Mouse (Mus musculus) neural tube, embryonic 13.5 days (tissue): ENCODE measurements at regions not wholly inside any gene's neighbourhood (a gene's known extent, or its start where the extent isn't known, plus 50 kb on each side); places are given as distances from the start of the nearest gene placed in this dataset.

Experiments used
- ATAC-seq: fragments of 200-750 bp; cut with Nextera tagmentation; 2 replicates; pipeline ENCODE4 v1.8.0; 2017; ENCODE audit warnings: low read depth, mild to moderate bottlenecking, moderate TSS enrichment, moderate library complexity
- H3K27ac ChIP-seq: fragments of 300-500 bp; sonication (generic); replicated peaks from 2 replicates; pipeline ENCODE4 v1.5.1; 2015; ENCODE audit warnings: moderate library complexity, mild to moderate bottlenecking, inconsistent platforms
- H3K27me3 ChIP-seq: fragments of 300-500 bp; sonication (generic); 2 replicates; pipeline ENCODE4 v1.6.1; 2015; ENCODE audit warnings: mild to moderate bottlenecking, inconsistent platforms
- H3K36me3 ChIP-seq: fragments of 300-500 bp; sonication (generic); 2 replicates; pipeline ENCODE4 v1.6.1; 2015; ENCODE audit warnings: mild to moderate bottlenecking, inconsistent platforms
- H3K4me1 ChIP-seq: fragments of 300-500 bp; sonication (generic); replicated peaks from 2 replicates; pipeline ENCODE4 v1.6.1; 2015; ENCODE audit warnings: inconsistent platforms
- H3K4me2 ChIP-seq: fragments of 300-500 bp; sonication (generic); 2 replicates; pipeline ENCODE4 v1.6.1; 2015; ENCODE audit warnings: inconsistent platforms, mild to moderate bottlenecking, moderate library complexity
- H3K4me3 ChIP-seq: fragments of 300-500 bp; sonication (generic); 2 replicates; pipeline ENCODE4 v1.5.1; 2015; ENCODE audit warnings: mild to moderate bottlenecking, inconsistent platforms
- H3K9ac ChIP-seq: fragments of 300-500 bp; sonication (generic); 2 replicates; pipeline ENCODE4 v1.6.1; 2015; ENCODE audit warnings: moderate library complexity, mild to moderate bottlenecking, inconsistent platforms
- H3K9me3 ChIP-seq: fragments of 300-500 bp; sonication (generic); 2 replicates; pipeline ENCODE4 v1.6.1; 2016; ENCODE audit warnings: inconsistent platforms
- whole genome bisulfite sequencing: fragments of 180-500 bp; shearing (Covaris S2); methylation state at CpG from one replicate; pipeline ENCODE4 v1.1.7; 2015; 5-methylcytosine and 5-hydroxymethylcytosine counted together

GRCm38 (mm10) chr3:120591183-120591582 is 580.3 kb downstream of the Rwdd3 start:
- no peaks in the 10 kb centered on the region for H3K36me3 ChIP-seq
- no peak; the same call in 1 of the 2 replicates for ATAC-seq
- H3K9ac ChIP-seq, result no peak overlapping the region
- no peak overlapping the region for H3K4me2 ChIP-seq
- H3K27me3 ChIP-seq, result no peaks in the 10 kb centered on the region
- H3K4me3 ChIP-seq, result no peak overlapping the region
- H3K9me3 ChIP-seq, result no peaks in the 10 kb centered on the region
- H3K4me1 ChIP-seq, result no peaks in the 10 kb centered on the region
- no peak overlapping the region for H3K27ac ChIP-seq
- 32% methylated on average over 2 of the region's 2 CpGs for WGBS

DNA sequence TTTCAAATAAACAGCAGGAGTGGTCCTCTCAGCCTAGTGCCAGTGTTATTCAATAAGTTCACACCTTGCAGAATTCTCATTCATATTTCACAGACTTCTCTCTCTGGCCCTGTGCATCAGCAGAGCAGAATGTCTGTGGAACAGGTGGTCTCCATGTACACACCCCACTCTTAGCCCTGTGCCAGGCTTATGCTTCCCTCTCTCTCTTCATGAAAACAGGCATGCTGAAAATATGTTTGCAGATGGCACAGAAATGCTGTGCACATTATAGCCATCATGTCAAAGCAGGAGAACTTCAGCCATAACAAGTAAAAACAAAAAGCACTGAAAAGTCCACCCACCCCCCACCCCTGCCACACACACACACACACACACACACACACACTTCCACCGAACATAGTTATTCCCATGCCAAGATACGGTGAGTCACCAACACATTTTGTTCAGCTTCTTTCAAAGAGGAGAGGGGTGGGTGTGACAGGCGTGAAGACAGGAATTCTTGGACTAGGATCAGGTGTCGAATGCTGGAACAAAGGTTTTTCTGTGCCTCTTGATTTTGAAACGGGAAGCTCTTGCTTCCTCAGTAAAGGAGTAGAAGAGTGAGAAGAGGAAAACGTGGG is 600.6 kb downstream of the Rwdd3 start:
- ATAC-seq, result no peak
- no peak overlapping the region for H3K4me3 ChIP-seq
- no peaks in the 10 kb centered on the region for H3K9me3 ChIP-seq
- WGBS, result 60% methylated on average over 6 of the region's 6 CpGs
- no peak overlapping the region for H3K9ac ChIP-seq
- H3K36me3 ChIP-seq, result no peaks in the 10 kb centered on the region
- H3K4me2 ChIP-seq, result no peak overlapping the region
- no peaks in the 10 kb centered on the region for H3K4me1 ChIP-seq
- no peaks in the 10 kb centered on the region for H3K27me3 ChIP-seq
- no peak overlapping the region for H3K27ac ChIP-seq

DNA sequence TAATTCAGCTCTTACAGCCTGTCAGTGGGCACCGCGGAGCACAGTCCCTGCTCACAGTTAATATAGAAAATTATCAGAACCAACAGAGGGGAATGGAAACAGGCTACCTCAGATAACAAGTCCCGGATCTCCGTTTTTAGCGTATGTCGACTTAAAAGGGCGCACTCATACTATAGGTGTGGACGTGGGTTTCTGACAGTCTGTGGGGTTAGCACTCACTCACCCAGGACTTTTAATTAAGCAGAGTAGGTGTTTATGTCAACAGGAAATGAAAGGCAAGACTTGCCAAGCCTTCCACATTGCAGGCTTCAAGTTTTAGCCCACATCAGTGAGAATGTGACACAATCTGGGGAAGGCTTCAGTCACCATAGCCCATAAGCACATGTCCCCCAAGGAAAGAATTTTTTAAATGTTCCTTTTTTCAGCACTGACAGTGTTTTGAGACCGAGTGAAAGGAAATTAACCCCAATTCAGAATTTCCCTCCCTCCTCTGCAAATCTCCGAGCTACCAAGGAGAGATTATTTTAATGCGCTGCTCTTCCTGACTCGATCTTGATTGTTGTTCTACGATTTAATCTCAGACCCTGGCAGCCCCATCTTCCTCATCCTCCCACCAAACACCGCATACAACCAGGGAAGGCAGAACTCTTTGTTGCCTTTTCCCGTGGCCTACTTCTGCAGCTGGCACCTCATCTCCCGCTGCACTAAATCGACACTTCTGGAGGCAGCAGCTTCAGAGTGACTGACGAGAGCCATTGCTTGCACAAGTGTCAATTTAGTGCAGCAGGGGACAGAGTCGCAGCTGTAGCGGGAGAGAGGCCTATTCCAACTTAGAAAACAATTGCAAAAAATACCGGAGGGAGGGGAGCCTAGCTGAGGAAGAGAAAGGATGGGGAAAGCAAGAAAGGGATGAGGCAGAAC is 629.7 kb downstream of the Rwdd3 start:
- no peaks in the 10 kb centered on the region for H3K36me3 ChIP-seq
- peak overlapping the region; percentile 25 for H3K4me2 ChIP-seq
- H3K9me3 ChIP-seq, result no peaks in the 10 kb centered on the region
- ATAC-seq, result peak; percentile 27; the same call in 1 of the 2 replicates
- H3K27ac ChIP-seq, result peak overlapping the region; percentile 23; the same call in 1 of the 2 replicates
- H3K9ac ChIP-seq, result no peak overlapping the region; the same call in 1 of the 2 replicates
- H3K4me3 ChIP-seq, result no peak overlapping the region
- WGBS, result 48% methylated on average over 21 of the region's 21 CpGs
- no peaks in the 10 kb centered on the region for H3K27me3 ChIP-seq
- H3K4me1 ChIP-seq, result peaks cover 12% of the 10 kb centered on the region

DNA sequence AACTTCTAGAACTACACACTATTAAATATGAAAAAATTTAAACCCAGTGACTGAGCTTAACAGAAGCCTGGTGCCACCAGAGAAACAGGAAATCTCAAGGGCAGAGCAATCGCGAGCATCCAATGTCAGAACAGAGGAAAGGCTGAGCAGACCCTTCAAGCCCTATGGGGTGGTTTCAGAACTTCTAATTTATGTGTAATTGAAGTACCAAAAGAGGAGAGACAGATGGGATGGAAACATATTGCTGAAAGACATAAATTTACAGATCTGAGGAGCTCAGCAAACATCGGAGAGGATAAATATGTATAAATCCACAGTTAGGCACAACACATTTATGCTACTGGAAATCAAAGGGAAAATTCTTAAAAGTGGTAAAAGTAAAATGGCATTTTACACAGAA is 637.6 kb downstream of the Rwdd3 start:
- ATAC-seq, result no peak
- Histone ChIP-seq H3K4me2 (no peak overlapping the region), H3K4me3 (no peak overlapping the region), H3K36me3 (no peaks in the 10 kb centered on the region), H3K27me3 (no peaks in the 10 kb centered on the region), H3K9ac (no peak overlapping the region), H3K9me3 (no peaks in the 10 kb centered on the region), H3K27ac (no peak overlapping the region), H3K4me1 (no peaks in the 10 kb centered on the region)
- WGBS, result 68% methylated on average over 3 of the region's 3 CpGs

DNA sequence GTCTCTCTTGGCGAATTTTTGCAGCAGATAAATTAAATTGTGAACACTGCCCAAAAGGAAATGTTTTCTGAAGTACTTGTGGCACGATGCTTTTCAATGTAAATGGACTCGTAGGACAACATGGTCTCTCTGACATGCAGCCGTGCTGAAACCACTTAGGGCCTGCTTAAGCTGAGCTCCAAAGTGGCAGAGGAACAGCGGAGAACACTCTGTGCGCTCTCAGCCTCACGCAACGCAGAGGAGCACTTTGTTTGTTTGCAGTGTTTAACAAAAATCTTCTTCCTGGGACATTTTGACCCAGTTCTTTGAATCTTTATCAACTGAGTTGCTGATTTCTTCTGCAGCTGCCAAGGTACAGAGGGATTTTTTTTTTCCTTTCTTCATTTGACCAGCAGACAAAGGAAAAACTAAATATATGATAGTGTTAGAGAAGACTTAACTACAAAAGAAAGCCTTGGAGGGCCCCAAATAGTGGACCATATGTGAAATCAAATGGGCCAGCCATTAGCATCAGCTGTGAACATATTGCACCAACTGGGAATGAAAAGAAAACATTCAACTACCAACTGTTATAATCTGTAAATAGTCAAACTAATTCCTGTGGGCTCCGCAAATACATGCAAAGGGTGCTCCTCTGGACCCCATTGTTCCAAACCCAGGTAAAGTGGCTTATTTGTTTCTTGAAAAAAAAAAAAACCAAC is 639.5 kb downstream of the Rwdd3 start:
- no peaks in the 10 kb centered on the region for H3K27me3 ChIP-seq
- no peak overlapping the region for H3K4me2 ChIP-seq
- no peak overlapping the region for H3K27ac ChIP-seq
- no peak overlapping the region for H3K4me3 ChIP-seq
- no peaks in the 10 kb centered on the region for H3K4me1 ChIP-seq
- H3K36me3 ChIP-seq, result no peaks in the 10 kb centered on the region
- WGBS, result 75% methylated on average over 9 of the region's 9 CpGs
- H3K9ac ChIP-seq, result no peak overlapping the region
- H3K9me3 ChIP-seq, result no peaks in the 10 kb centered on the region
- no peak for ATAC-seq

- Histone ChIP-seq H3K36me3 (no peaks in the 10 kb centered on the region), H3K9me3 (no peaks in the 10 kb centered on the region), H3K4me2 (no peak overlapping the region), H3K27ac (no peak overlapping the region), H3K27me3 (no peaks in the 10 kb centered on the region), H3K4me3 (no peak overlapping the region), H3K4me1 (no peaks in the 10 kb centered on the region), H3K9ac (no peak overlapping the region)
- ATAC-seq, result no peak
- 96% methylated on average over 1 of the region's 1 CpGs for WGBS
These were observed 659.8 kb downstream of the Rwdd3 start for GRCm38 (mm10) chr3:120511651-120512050.

GRCm38 (mm10) chr3:120498937-120499336 is 672.6 kb downstream of the Rwdd3 start:
- Histone ChIP-seq H3K36me3 (no peaks in the 10 kb centered on the region), H3K9me3 (no peaks in the 10 kb centered on the region), H3K4me2 (no peak overlapping the region), H3K9ac (no peak overlapping the region), H3K27ac (no peak overlapping the region), H3K4me3 (no peak overlapping the region), H3K4me1 (no peaks in the 10 kb centered on the region), H3K27me3 (no peaks in the 10 kb centered on the region)
- WGBS, result 81% methylated on average over 4 of the region's 4 CpGs
- no peak for ATAC-seq

DNA sequence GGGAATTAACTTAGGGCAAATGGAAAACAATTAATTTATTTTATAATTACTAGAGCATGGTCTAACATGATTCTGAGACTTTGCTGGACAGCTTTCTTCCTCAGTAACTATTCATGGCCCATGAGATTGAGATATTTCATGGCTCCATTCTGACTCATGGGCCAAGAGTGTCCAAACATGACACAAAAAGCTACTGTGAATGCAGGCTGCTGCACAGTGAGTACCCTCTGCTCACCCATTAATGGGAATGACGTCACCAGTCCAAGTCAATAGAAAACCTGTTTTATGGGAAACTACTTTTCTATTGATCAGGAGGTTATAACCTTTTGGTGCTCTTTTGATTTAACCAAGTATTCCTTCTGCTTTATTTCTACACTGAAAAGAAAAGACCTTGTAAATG is 693.6 kb downstream of the Rwdd3 start:
- H3K4me3 ChIP-seq, result no peak overlapping the region
- H3K27me3 ChIP-seq, result no peaks in the 10 kb centered on the region
- no peak for ATAC-seq
- no peaks in the 10 kb centered on the region for H3K36me3 ChIP-seq
- H3K27ac ChIP-seq, result no peak overlapping the region
- H3K9ac ChIP-seq, result no peak overlapping the region
- H3K4me1 ChIP-seq, result peaks cover 5% of the 10 kb centered on the region; the same call in 1 of the 2 replicates
- no peaks in the 10 kb centered on the region for H3K9me3 ChIP-seq
- 14% methylated on average over 1 of the region's 1 CpGs for WGBS
- no peak overlapping the region for H3K4me2 ChIP-seq

- ATAC-seq, result no peak
- no peaks in the 10 kb centered on the region for H3K27me3 ChIP-seq
- H3K36me3 ChIP-seq, result no peaks in the 10 kb centered on the region
- no peaks in the 10 kb centered on the region for H3K9me3 ChIP-seq
- peaks cover 12% of the 10 kb centered on the region for H3K4me1 ChIP-seq
- no peak overlapping the region for H3K27ac ChIP-seq
- no peak overlapping the region for H3K4me3 ChIP-seq
- 79% methylated on average over 2 of the region's 2 CpGs for WGBS
- no peak overlapping the region for H3K9ac ChIP-seq
- no peak overlapping the region for H3K4me2 ChIP-seq
These were observed 693.0 kb upstream of the Ptbp2 start for GRCm38 (mm10) chr3:120477232-120477631.

DNA sequence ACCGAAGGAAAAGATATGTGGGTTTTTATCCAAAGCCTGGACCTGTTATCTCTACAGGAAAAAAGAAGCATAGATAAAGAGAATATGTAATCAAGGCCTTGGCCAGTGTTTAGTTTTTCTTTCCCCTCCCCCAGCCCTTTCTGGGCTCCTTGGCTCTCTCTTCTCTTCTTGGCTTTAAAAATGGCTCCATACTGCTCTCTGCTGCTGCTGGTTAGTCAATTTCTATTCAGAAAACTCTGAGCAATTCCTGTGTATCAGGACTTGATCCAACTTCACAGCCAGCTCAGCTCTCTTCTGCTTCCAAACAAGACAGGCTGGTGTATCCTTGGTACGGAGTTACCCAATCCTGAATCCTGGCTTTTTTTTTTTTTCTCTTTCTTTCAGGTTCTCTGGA is 689.4 kb upstream of the Ptbp2 start:
- no peak overlapping the region for H3K4me2 ChIP-seq
- ATAC-seq, result peak; percentile 72
- H3K4me3 ChIP-seq, result no peak overlapping the region
- H3K36me3 ChIP-seq, result no peaks in the 10 kb centered on the region
- 80% methylated on average over 2 of the region's 2 CpGs for WGBS
- H3K9me3 ChIP-seq, result no peaks in the 10 kb centered on the region
- H3K4me1 ChIP-seq, result peaks cover 19% of the 10 kb centered on the region
- no peaks in the 10 kb centered on the region for H3K27me3 ChIP-seq
- H3K27ac ChIP-seq, result no peak overlapping the region
- H3K9ac ChIP-seq, result no peak overlapping the region

DNA sequence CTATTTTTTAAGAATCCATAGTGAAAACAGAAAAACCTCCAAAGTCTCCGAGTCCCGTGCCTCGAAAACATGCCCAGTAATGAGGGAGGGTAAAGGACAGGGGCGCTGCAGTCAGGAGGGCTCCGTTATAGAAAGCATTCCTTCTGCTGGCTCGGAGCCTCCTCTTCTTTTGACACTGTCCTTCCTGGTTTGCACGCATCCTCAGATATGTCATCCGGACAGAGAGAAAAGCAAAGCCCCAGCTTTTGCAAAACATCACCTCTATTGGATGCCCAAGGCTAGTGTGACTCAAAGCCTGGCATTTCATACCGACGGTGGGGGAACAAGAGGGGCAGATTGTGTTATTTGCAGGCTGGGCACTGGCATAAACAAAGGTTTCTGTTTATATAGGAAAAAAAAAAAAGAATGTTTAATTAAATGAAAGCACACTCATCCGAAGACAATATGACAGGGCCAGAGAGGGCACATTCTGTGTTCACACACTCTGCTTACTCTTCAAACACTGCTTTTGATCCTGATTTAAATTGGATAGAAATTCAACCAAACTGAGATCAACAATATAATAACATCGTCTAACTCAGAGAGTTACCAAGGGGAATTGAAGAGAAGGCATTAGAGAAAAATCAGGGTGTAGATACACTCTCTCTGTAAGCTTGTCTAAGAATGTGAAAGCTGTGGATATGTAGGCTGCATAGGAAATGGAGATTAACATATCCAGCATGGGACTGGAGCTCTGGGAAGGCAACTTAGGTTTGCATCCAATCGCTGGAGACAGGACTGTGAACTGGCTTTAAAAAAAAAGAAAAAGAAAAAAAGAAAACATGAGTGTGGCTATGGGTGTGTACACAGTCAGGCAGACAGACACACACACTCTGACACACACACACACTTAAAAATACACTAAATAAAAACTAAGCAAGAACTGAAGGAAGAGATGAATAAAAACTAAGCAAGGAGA is 688.7 kb upstream of the Ptbp2 start:
- Histone ChIP-seq H3K9ac (no peak overlapping the region; the same call in 1 of the 2 replicates), H3K27ac (no peak overlapping the region), H3K4me3 (no peak overlapping the region), H3K4me2 (no peak overlapping the region), H3K4me1 (peaks cover 19% of the 10 kb centered on the region), H3K27me3 (no peaks in the 10 kb centered on the region), H3K9me3 (no peaks in the 10 kb centered on the region), H3K36me3 (no peaks in the 10 kb centered on the region)
- WGBS, result 65% methylated on average over 13 of the region's 13 CpGs
- ATAC-seq, result peak; percentile 32; the same call in 1 of the 2 replicates
